Mouse (Mus musculus) neural tube, embryonic 10.5 days (tissue): Measurements from ENCODE around the gene Lgmn.

Experiments
- DNase-seq: peaks from one replicate; pipeline ENCODE4 v3.0.0-alpha.2; 2017; ENCODE audit warnings: low spot score; ENCODE audit errors: extremely low spot score

Lgmn gene

GRCm38 (mm10) chr12:102434107-102434506 is 5.5 kb downstream of the Lgmn start:
- no peak for DNase-seq

- no peak for DNase-seq
Measured at GRCm38 (mm10) chr12:102432238-102432637, 7.4 kb downstream of the Lgmn start.

GRCm38 (mm10) chr12:102430228-102430627 is 9.4 kb downstream of the Lgmn start:
- DNase-seq, result no peak

- no peak for DNase-seq
Measured at GRCm38 (mm10) chr12:102429656-102430055, 10.0 kb downstream of the Lgmn start.

GRCm38 (mm10) chr12:102426285-102426684 is 13.3 kb downstream of the Lgmn start:
- no peak for DNase-seq

- DNase-seq, result no peak
Measured at GRCm38 (mm10) chr12:102425048-102425578, 14.5 kb downstream of the Lgmn start.

- no peak for DNase-seq
Measured at GRCm38 (mm10) chr12:102424456-102424855, 15.2 kb downstream of the Lgmn start.

- DNase-seq, result no peak
Measured at GRCm38 (mm10) chr12:102423625-102424024, 16.0 kb downstream of the Lgmn start.

GRCm38 (mm10) chr12:102422623-102423320 is 16.8 kb downstream of the Lgmn start:
- no peak for DNase-seq

GRCm38 (mm10) chr12:102422065-102422464 is 17.5 kb downstream of the Lgmn start:
- DNase-seq, result no peak

GRCm38 (mm10) chr12:102420168-102420890 is 19.3 kb downstream of the Lgmn start:
- DNase-seq, result no peak

GRCm38 (mm10) chr12:102419544-102419943 is 20.1 kb downstream of the Lgmn start:
- DNase-seq, result no peak

- DNase-seq, result no peak
Measured at GRCm38 (mm10) chr12:102417701-102418100, 21.9 kb downstream of the Lgmn start.

GRCm38 (mm10) chr12:102416955-102417510 is 22.6 kb downstream of the Lgmn start:
- no peak for DNase-seq

GRCm38 (mm10) chr12:102416391-102416837 is 23.2 kb downstream of the Lgmn start:
- DNase-seq, result no peak

GRCm38 (mm10) chr12:102414686-102415085 is 24.9 kb downstream of the Lgmn start:
- no peak for DNase-seq

GRCm38 (mm10) chr12:102413171-102413570 is 26.4 kb downstream of the Lgmn start:
- DNase-seq, result no peak

GRCm38 (mm10) chr12:102398588-102398987 is 41.0 kb downstream of the Lgmn start:
- DNase-seq, result no peak

- peak; percentile 32 for DNase-seq
Measured at GRCm38 (mm10) chr12:102395998-102396991, 43.3 kb downstream of the Lgmn start.

- no peak for DNase-seq
Measured at GRCm38 (mm10) chr12:102395537-102395936, 44.1 kb downstream of the Lgmn start.

- no peak for DNase-seq
Measured at GRCm38 (mm10) chr12:102394496-102394895, 45.1 kb downstream of the Lgmn start.
